Mouse (Mus musculus) MEL (cell line): ENCODE results near the gene Foxj3. TPM values are rescaled to one million over a fixed set of nuclear protein-coding genes. Genes with fewer than 3 reads are reported as not detected.
A peak's percentile ranks its signal among the peaks of the same experiment; 100 is the strongest.

Experiments used
- DNase-seq: peaks from one replicate; pipeline ENCODE4 v3.0.0; 2011; ENCODE audit warnings: low read depth, low spot score
- H3K27ac ChIP-seq: 2 replicates; pipeline ENCODE4 v1.5.1; 2012; ENCODE audit warnings: low read depth, mild to moderate bottlenecking, control low read depth, low read length, moderate library complexity; ENCODE audit not compliant: control insufficient read depth
- H3K27me3 ChIP-seq, 2 experiments: fragments of 150-350 bp in 1 of 2; sonication (generic) in 1 of 2; 2 replicates each; pipeline ENCODE4 v1.6.1; 2012; ENCODE audit warnings: low read length in 2 of 2, mild to moderate bottlenecking in 2 of 2, improper control_type of control experiment in 1 of 2, moderate library complexity in 1 of 2; ENCODE audit not compliant: insufficient read depth in 2 of 2, control insufficient read depth in 1 of 2
- H3K36me3 ChIP-seq, 2 experiments: 2 replicates each; pipeline ENCODE4 v1.6.1; 2012 to 2014; ENCODE audit warnings: low read length in 2 of 2, improper control_type of control experiment in 1 of 2, inconsistent platforms in 1 of 2, mild to moderate bottlenecking in 1 of 2; ENCODE audit not compliant: insufficient read depth in 2 of 2, control insufficient read depth in 1 of 2
- H3K4me1 ChIP-seq, 2 experiments: fragments of 150-350 bp in 1 of 2; sonication (generic) in 1 of 2; 2 replicates each; pipeline ENCODE4 v1.6.1; 2012; ENCODE audit warnings: low read length in 2 of 2, improper control_type of control experiment in 1 of 2, mild to moderate bottlenecking in 1 of 2; ENCODE audit not compliant: insufficient read depth in 2 of 2, control insufficient read depth in 1 of 2
- H3K4me3 ChIP-seq, 2 experiments: fragments of 150-350 bp in 1 of 2; sonication (generic) in 1 of 2; 2 replicates each; pipeline ENCODE4 v1.5.1; 2012; ENCODE audit warnings: low read depth in 2 of 2, low read length in 2 of 2, mild to moderate bottlenecking in 2 of 2, moderate library complexity in 2 of 2, control low read depth in 1 of 2, improper control_type of control experiment in 1 of 2; ENCODE audit not compliant: control insufficient read depth in 1 of 2, insufficient read depth in 1 of 2
- H3K79me2 ChIP-seq: 2 replicates; pipeline ENCODE4 v1.6.1; 2012; ENCODE audit warnings: mild to moderate bottlenecking, low read length, moderate library complexity; ENCODE audit not compliant: control insufficient read depth, poor library complexity, insufficient read depth
- H3K9ac ChIP-seq: 2 replicates; pipeline ENCODE4 v1.6.1; 2012; ENCODE audit warnings: low read depth, mild to moderate bottlenecking, control low read depth, low read length, moderate library complexity; ENCODE audit not compliant: control insufficient read depth, poor library complexity, severe bottlenecking
- H3K9me3 ChIP-seq: fragments of 150-350 bp; sonication (generic); replicated peaks from 2 replicates; pipeline ENCODE4 v1.6.1; 2012; ENCODE audit warnings: mild to moderate bottlenecking, low read length, improper control_type of control experiment, moderate library complexity; ENCODE audit not compliant: insufficient read depth
- CHD2 ChIP-seq: IDR thresholded peaks from 2 replicates; pipeline ENCODE4 v1.6.1; 2011; ENCODE audit warnings: low read length, improper control_type of control experiment
- CTCF ChIP-seq, 3 experiments: IDR thresholded peaks in 2 of 3; conservative IDR thresholded peaks in 1 of 3; 2 replicates each; pipeline ENCODE4 v1.5.1; 2011 to 2012; ENCODE audit warnings: low read length in 3 of 3, low read depth in 2 of 3, mild to moderate bottlenecking in 2 of 3, improper control_type of control experiment in 1 of 3, inconsistent platforms in 1 of 3, mixed read lengths in 1 of 3, moderate library complexity in 1 of 3; ENCODE audit not compliant: control insufficient read depth in 1 of 3, insufficient read depth in 1 of 3, poor library complexity in 1 of 3, severe bottlenecking in 1 of 3
- ELF1 ChIP-seq: IDR thresholded peaks from 2 replicates; pipeline ENCODE4 v1.6.1; 2014; ENCODE audit warnings: low read depth, mild to moderate bottlenecking, inconsistent platforms, low read length, improper control_type of control experiment, moderate library complexity
- GATA1 ChIP-seq: IDR thresholded peaks from 2 replicates; pipeline ENCODE4 v1.6.1; 2011; ENCODE audit warnings: low read depth, low read length, improper control_type of control experiment
- MAFK ChIP-seq: IDR thresholded peaks from 2 replicates; pipeline ENCODE4 v1.6.1; 2011; ENCODE audit warnings: low read depth, mild to moderate bottlenecking, low read length, improper control_type of control experiment, borderline replicate concordance
- MAX ChIP-seq: IDR thresholded peaks from 2 replicates; pipeline ENCODE4 v1.6.1; 2011; ENCODE audit warnings: low read length, improper control_type of control experiment
- MEF2A ChIP-seq: IDR thresholded peaks from 2 replicates; pipeline ENCODE4 v1.6.1; 2014; ENCODE audit warnings: low read depth, mild to moderate bottlenecking, inconsistent platforms, low read length, improper control_type of control experiment; ENCODE audit not compliant: poor library complexity, insufficient replicate concordance, severe bottlenecking; ENCODE audit errors: extremely low read depth
- MXI1 ChIP-seq: IDR thresholded peaks from 2 replicates; pipeline ENCODE4 v1.6.1; 2011; ENCODE audit warnings: mild to moderate bottlenecking, low read depth, low read length, improper control_type of control experiment
- MYB ChIP-seq: IDR thresholded peaks from 2 replicates; pipeline ENCODE4 v1.6.1; 2011; ENCODE audit warnings: mild to moderate bottlenecking, low read depth, low read length, improper control_type of control experiment
- MYC ChIP-seq: IDR thresholded peaks from 2 replicates; pipeline ENCODE4 v1.6.1; 2011; ENCODE audit warnings: low read depth, mild to moderate bottlenecking, low read length, improper control_type of control experiment, moderate library complexity
- NELFE ChIP-seq: IDR thresholded peaks from 2 replicates; pipeline ENCODE4 v1.6.1; 2011; ENCODE audit warnings: low read depth, low read length, improper control_type of control experiment
- NRF1 ChIP-seq: IDR thresholded peaks from 2 replicates; pipeline ENCODE4 v1.6.1; 2014; ENCODE audit warnings: low read depth, mild to moderate bottlenecking, inconsistent platforms, low read length, improper control_type of control experiment, moderate library complexity; ENCODE audit not compliant: poor library complexity, insufficient read depth, severe bottlenecking
- POLR2A ChIP-seq, 2 experiments: IDR thresholded peaks; 2 replicates each; pipeline ENCODE4 v1.6.1; 2011 to 2012; ENCODE audit warnings: low read length in 2 of 2, mild to moderate bottlenecking in 2 of 2, control low read depth in 1 of 2, improper control_type of control experiment in 1 of 2, low read depth in 1 of 2, moderate library complexity in 1 of 2; ENCODE audit not compliant: control insufficient read depth in 1 of 2, insufficient read depth in 1 of 2, poor library complexity in 1 of 2
- POLR2AphosphoS2 ChIP-seq: IDR thresholded peaks from 2 replicates; pipeline ENCODE4 v1.6.1; 2011; ENCODE audit warnings: low read length, improper control_type of control experiment
- POLR2AphosphoS5 ChIP-seq: IDR thresholded peaks from 2 replicates; pipeline ENCODE4 v1.6.1; 2012; ENCODE audit warnings: low read depth, borderline replicate concordance, mild to moderate bottlenecking, inconsistent platforms, low read length, moderate library complexity, mixed read lengths
- RAD21 ChIP-seq: IDR thresholded peaks from 2 replicates; pipeline ENCODE4 v1.6.1; 2011; ENCODE audit warnings: mild to moderate bottlenecking, low read depth, low read length, improper control_type of control experiment
- SIN3A ChIP-seq: IDR thresholded peaks from 2 replicates; pipeline ENCODE4 v1.6.1; 2012; ENCODE audit warnings: low read length, improper control_type of control experiment, inconsistent platforms
- TBP ChIP-seq: IDR thresholded peaks from 2 replicates; pipeline ENCODE4 v1.8.0; 2011; ENCODE audit warnings: low read depth, low read length, improper control_type of control experiment
- TCF12 ChIP-seq: IDR thresholded peaks from 2 replicates; pipeline ENCODE4 v1.6.1; 2014; ENCODE audit warnings: low read depth, mild to moderate bottlenecking, inconsistent platforms, low read length, improper control_type of control experiment, moderate library complexity
- UBTF ChIP-seq: IDR thresholded peaks from 2 replicates; pipeline ENCODE4 v1.6.1; 2012; ENCODE audit warnings: low read depth, mild to moderate bottlenecking, inconsistent platforms, low read length, improper control_type of control experiment, moderate library complexity, borderline replicate concordance; ENCODE audit not compliant: insufficient read depth
- USF1 ChIP-seq: IDR thresholded peaks from 2 replicates; pipeline ENCODE4 v1.6.1; 2014; ENCODE audit warnings: low read depth, mild to moderate bottlenecking, inconsistent platforms, low read length, improper control_type of control experiment, moderate library complexity
- ZKSCAN1 ChIP-seq: IDR thresholded peaks from 2 replicates; pipeline ENCODE4 v1.6.1; 2012; ENCODE audit warnings: low read depth, mild to moderate bottlenecking, inconsistent platforms, low read length, improper control_type of control experiment, moderate library complexity
- polyA plus RNA-seq, 2 experiments: library from polyadenylated mRNA; stranded (reverse) in 1 of 2; unstranded in 1 of 2; fragments of >175 nt in 1 of 2; fragments of >200 nt in 1 of 2; gene quantifications; 2 replicates each; pipeline versions ENCODE4 v1.2.1 to v1.2.4; 2012; ENCODE audit warnings: low replicate concordance in 2 of 2, low read depth in 1 of 2; ENCODE audit not compliant: insufficient read length in 2 of 2, insufficient read depth in 1 of 2, missing spikeins in 1 of 2
- total RNA-seq: library from RNA; depleted of rRNA; stranded (reverse); fragments of 300-350 nt; gene quantifications from 2 replicates; pipeline ENCODE4 v1.2.3, GENCODE M21; 2012

Gene Foxj3
- total and polyA plus RNA-seq, 3 experiments: 11.0 to 27.0 TPM; not detected in 1

DNA sequence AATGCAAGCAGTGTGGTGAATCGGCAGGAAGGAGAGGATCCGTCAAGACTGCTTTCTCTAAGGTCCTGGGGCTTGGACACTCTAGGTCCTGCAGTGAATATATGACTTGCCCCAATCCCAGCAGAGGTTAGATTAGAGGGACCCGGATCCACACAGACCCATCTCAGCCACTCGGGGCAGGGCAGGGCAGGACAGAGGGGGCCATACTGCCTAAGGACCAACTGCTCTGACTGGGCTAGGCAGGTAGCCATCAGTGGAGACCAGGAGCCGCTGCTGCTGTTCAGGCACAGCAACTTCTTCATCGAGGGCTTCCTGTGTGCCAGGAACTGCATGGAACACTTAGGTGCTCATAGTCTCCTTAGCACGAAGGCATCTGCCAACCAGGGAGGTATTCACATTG, 99.9 kb downstream of the Foxj3 start:
- Histone ChIP-seq H3K36me3 (peaks cover 0 to 14% of the 10 kb centered on the region in 2 experiments; a peak in 2 of 4 replicates), H3K27me3 (no peaks in the 10 kb centered on the region; a peak in 1 of 4 replicates), H3K4me1 (peaks cover 2 to 15% of the 10 kb centered on the region in 2 experiments; a peak in 3 of 4 replicates), H3K9me3 (no peaks in the 10 kb centered on the region), H3K4me3 (no peak overlapping the region), H3K27ac (no peak overlapping the region), H3K79me2 (no peaks in the 10 kb centered on the region), H3K9ac (no peak overlapping the region)
- no peak for DNase-seq
- TF ChIP-seq CTCF (IDR thresholded peaks at IDR 0.05 in 2 of 3, conservative IDR thresholded peaks at IDR 0.05 in 1 of 3; ENCODE audit: control insufficient read depth in 1 of 3, insufficient read depth in 1 of 3, low read depth in 2 of 3, low read length in 3 of 3, poor library complexity in 1 of 3, severe bottlenecking in 1 of 3) (no peak), MEF2A (no peak), TCF12 (no peak), CHD2 (no peak), SIN3A (no peak), POLR2A (IDR thresholded peaks at IDR 0.05; ENCODE audit: control insufficient read depth in 1 of 2, insufficient read depth in 1 of 2, low read depth in 1 of 2, low read length in 2 of 2, poor library complexity in 1 of 2) (no peak), TBP (no peak), NRF1 (no peak), MAFK (no peak), MAX (no peak), ELF1 (no peak), RAD21 (no peak), NELFE (no peak), POLR2AphosphoS5 (no peak), POLR2AphosphoS2 (no peak), ZKSCAN1 (no peak), MYB (no peak), MXI1 (no peak), USF1 (no peak), UBTF (no peak)

DNA sequence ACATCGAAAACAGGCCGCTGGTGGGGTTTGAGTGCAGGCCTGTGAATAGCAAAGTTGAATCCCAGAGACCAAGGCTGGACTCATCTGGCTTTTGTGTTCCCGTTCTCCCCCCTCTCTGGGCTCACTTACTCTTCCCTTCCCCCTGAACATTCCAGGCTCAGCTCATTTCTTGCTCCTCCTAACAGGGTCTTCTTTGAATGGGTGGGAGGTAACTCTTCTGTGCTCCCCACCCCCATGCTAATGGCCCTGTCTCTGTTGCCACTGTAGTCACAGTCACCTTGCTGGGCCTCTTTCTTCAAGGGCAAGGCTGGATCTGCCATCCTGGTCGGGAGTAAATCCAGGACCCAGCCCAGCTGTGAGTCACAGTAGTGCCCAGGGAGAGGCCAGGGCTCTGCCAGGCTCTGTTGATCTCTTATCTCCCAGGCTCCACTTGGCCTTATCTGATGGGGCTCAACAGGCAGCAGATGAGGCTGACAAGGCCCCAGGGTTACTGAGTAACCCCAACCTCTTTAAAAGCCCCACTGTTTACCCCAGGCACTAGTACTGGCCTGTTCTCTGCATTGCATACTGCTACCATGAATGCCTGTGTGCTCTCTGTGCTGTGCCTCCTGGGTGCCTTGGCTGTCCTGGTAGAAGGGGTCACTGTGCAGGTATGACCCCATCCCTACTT, 100.5 kb downstream of the Foxj3 start, which contains the start of gene Guca2a:
Gene Guca2a (plus strand): TSS at position 529 of the 670 bp plus-strand sequence.
- H3K27ac ChIP-seq: no peak within 1 kb of the TSS
- H3K36me3 ChIP-seq: peaks cover 0 to 10% of the 10 kb centered on the region in 2 experiments; a peak in 2 of 4 replicates
- no peaks in the 10 kb centered on the region for H3K9me3 ChIP-seq
- H3K79me2 ChIP-seq: no peaks in the 10 kb centered on the region
- TF ChIP-seq MYC (no peak), GATA1 (peak; percentile 68)
- no peak within 1 kb of the TSS for H3K9ac ChIP-seq
- no peak for DNase-seq
- H3K4me1 ChIP-seq: peaks cover 2 to 12% of the 10 kb centered on the region in 2 experiments; a peak in 3 of 4 replicates
- no peak within 1 kb of the TSS for H3K4me3 ChIP-seq
- no peaks in the 10 kb centered on the region; a peak in 1 of 4 replicates for H3K27me3 ChIP-seq
